Mouse (Mus musculus) central nervous system, embryonic 14 days (tissue): Measurements from ENCODE around the gene Slc38a4. TPM values are rescaled to one million over a fixed set of nuclear protein-coding genes. Genes with fewer than 3 reads are reported as not detected.

Source experiments
- polyA plus RNA-seq: library from polyadenylated mRNA; depleted of rRNA; stranded (reverse); fragments of >200 nt; gene quantifications from 2 replicates; pipeline ENCODE4 v1.2.3, GENCODE M21; 2012; rRNA removed

Slc38a4 gene
- 4.6 and 16.4 TPM in 2 replicates for polyA plus RNA-seq

GRCm38 (mm10) chr15:97055794-97056193, at the start of gene Slc38a4:
Gene Slc38a4, minus strand, starts transcription at chr15:97055956.

Other genes starting within 250 kb of the Slc38a4 start
- 7.4 and 8.3 TPM in 2 replicates for gene Pced1b, start 191.2 kb upstream of the Slc38a4 start, polyA plus RNA-seq
- gene Amigo2, start 191.3 kb upstream of the Slc38a4 start, polyA plus RNA-seq, result 2.5 and 3.8 TPM in 2 replicates